Mouse (Mus musculus) forebrain, embryonic 14.5 days (tissue): ENCODE data around the gene Slc35c2. TPM values are rescaled to one million over a fixed set of nuclear protein-coding genes. Genes with fewer than 3 reads are reported as not detected.

ENCODE experiments used
- ATAC-seq: fragments of 200-750 bp; cut with Nextera tagmentation; 2 replicates; pipeline ENCODE4 v1.8.0; 2017; ENCODE audit warnings: mild to moderate bottlenecking, moderate library complexity
- DNase-seq: peaks from one replicate; pipeline ENCODE4 v3.0.0-alpha.2; 2015; ENCODE audit warnings: low spot score
- H3K27ac ChIP-seq: fragments of 300-500 bp; sonication (generic); 2 replicates; pipeline ENCODE4 v1.5.1; 2014; ENCODE audit warnings: low read depth, mild to moderate bottlenecking, control low read depth, low read length, moderate library complexity
- H3K27me3 ChIP-seq: fragments of 300-500 bp; sonication (generic); replicated peaks from 2 replicates; pipeline ENCODE4 v1.6.1; 2014; ENCODE audit warnings: low read length, control low read depth, mixed read lengths; ENCODE audit not compliant: control insufficient read depth, insufficient read depth
- H3K36me3 ChIP-seq: fragments of 300-500 bp; sonication (generic); 2 replicates; pipeline ENCODE4 v1.6.1; 2014; ENCODE audit warnings: low read length, control low read depth; ENCODE audit not compliant: control insufficient read depth, insufficient read depth
- H3K4me1 ChIP-seq: fragments of 300-500 bp; sonication (generic); 2 replicates; pipeline ENCODE4 v1.6.1; 2014; ENCODE audit warnings: antibody characterized with exemption, low read length, control low read depth; ENCODE audit not compliant: control insufficient read depth, insufficient read depth
- H3K4me2 ChIP-seq: fragments of 300-500 bp; sonication (generic); 2 replicates; pipeline ENCODE4 v1.6.1; 2014; ENCODE audit warnings: mild to moderate bottlenecking, control low read depth, low read length
- H3K4me3 ChIP-seq: fragments of 300-500 bp; sonication (generic); 2 replicates; pipeline ENCODE4 v1.5.1; 2014; ENCODE audit warnings: low read depth, low read length, control low read depth
- H3K9ac ChIP-seq: fragments of 300-500 bp; sonication (generic); 2 replicates; pipeline ENCODE4 v1.6.1; 2014; ENCODE audit warnings: mild to moderate bottlenecking, low read length, control low read depth, moderate library complexity
- H3K9me3 ChIP-seq: fragments of 300-500 bp; sonication (generic); replicated peaks from 2 replicates; pipeline ENCODE4 v1.6.1; 2016; ENCODE audit warnings: low read length, control low read depth, mixed read lengths; ENCODE audit not compliant: control insufficient read depth
- WGBS: fragments of 180-500 bp; shearing (Covaris S2); extraction: QIAGEN DNeasy Blood & Tissue Kit; methylation state at CpG from one replicate; pipeline ENCODE4 v1.1.7; 2014; 5-methylcytosine and 5-hydroxymethylcytosine counted together
- polyA plus RNA-seq: library from polyadenylated mRNA; unstranded; fragments of >200 nt; fragmentation: Nextera tagmentation; extraction: Ambion mirVana; gene quantifications from 2 replicates; pipeline ENCODE4 v1.2.1, GENCODE M21; 2014

Slc35c2 gene
- polyA plus RNA-seq, 1 experiment from 2014 or later: 54.7 TPM

DNA sequence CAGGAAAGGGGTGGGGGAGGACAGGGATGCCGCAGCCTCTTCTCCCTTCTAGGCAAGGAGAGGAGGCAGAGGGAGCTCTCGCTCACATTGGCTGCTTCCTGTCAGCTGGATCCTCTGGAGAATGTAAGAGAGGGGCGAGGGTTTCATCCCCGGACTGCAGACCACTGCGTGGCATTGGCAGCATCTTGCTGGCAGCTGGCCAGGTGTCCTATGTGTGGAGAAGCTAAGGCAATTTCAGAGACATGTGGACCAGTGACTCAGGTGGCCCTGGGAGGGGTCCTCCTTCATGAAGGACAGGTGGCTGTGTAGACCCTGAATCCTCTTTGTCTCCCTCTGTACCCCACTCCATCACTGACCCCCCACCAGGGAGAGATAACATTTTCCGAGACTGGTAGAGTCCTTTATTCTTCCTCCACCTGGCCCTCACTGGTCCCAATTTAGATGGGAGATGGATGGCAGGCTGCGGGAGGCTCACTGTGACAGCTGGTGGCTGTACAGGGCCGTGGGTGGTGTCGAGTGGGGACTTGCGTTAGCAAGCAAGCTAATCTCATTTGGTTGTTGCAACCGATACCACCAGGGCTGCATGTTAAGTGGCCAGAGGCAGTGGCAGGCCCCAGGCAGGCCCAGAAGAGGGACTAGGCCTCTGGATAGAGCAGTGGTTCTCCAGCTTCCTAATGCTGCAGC is 30.4 kb downstream of the Slc35c2 start:
- ATAC-seq (no peak), DNase-seq (no peak)
- Histone ChIP-seq H3K27ac (no peak overlapping the region), H3K4me2 (no peak overlapping the region), H3K4me1 (peaks cover 6% of the 10 kb centered on the region; the same call in 1 of the 2 replicates), H3K4me3 (no peak overlapping the region), H3K9ac (peak overlapping the region; percentile 25; the same call in 1 of the 2 replicates), H3K9me3 (no peaks in the 10 kb centered on the region), H3K36me3 (no peaks in the 10 kb centered on the region), H3K27me3 (peaks cover 10% of the 10 kb centered on the region)
- WGBS: 40% methylated on average over 11 of the region's 11 CpGs

DNA sequence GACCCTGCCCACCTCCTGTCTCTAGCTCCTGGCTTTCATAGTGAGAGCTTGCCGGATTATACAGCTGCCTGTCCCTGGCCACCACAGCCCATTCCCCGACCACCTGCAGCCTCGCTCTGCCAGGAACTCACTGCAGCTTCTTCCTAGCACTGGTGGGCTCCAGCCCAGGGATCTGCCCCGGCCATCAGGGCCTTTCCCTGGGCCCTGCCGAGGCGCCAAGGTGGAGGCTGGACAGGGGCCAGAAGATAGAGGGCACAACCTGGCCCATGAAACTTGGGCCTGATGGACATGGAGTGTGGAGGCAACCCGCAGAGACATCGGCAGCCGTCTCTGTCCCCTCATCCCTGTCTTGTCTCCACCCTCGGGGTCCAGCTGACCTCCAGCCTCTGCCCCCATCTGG is 31.5 kb downstream of the Slc35c2 start:
- H3K27ac ChIP-seq: no peak overlapping the region
- H3K27me3 ChIP-seq: peaks cover 15% of the 10 kb centered on the region
- no peak for ATAC-seq
- H3K9ac ChIP-seq: no peak overlapping the region
- no peaks in the 10 kb centered on the region for H3K36me3 ChIP-seq
- H3K9me3 ChIP-seq: no peaks in the 10 kb centered on the region
- WGBS: 64% methylated on average over 10 of the region's 10 CpGs
- H3K4me2 ChIP-seq: no peak overlapping the region
- peaks cover 6% of the 10 kb centered on the region; the same call in 1 of the 2 replicates for H3K4me1 ChIP-seq
- no peak for DNase-seq
- H3K4me3 ChIP-seq: no peak overlapping the region

GRCm38 (mm10) chr2:165253867-165254266 is 33.8 kb downstream of the Slc35c2 start:
- 0 out of 2 replicates have a peak overlapping the region, but pooled peaks have one; percentile 8 for H3K9ac ChIP-seq
- H3K9me3 ChIP-seq: no peaks in the 10 kb centered on the region
- peaks cover 20% of the 10 kb centered on the region for H3K27me3 ChIP-seq
- ATAC-seq (peak; percentile 40; the same call in 1 of the 2 replicates), DNase-seq (no peak)
- no peak overlapping the region for H3K4me3 ChIP-seq
- H3K27ac ChIP-seq: no peak overlapping the region
- no peaks in the 10 kb centered on the region for H3K36me3 ChIP-seq
- H3K4me2 ChIP-seq: no peak overlapping the region
- peaks cover 6% of the 10 kb centered on the region; the same call in 1 of the 2 replicates for H3K4me1 ChIP-seq
- 2% methylated on average over 10 of the region's 10 CpGs for WGBS

- DNase-seq (no peak), ATAC-seq (no peak)
- WGBS: 72% methylated on average over 8 of the region's 8 CpGs
- H3K9me3 ChIP-seq: no peaks in the 10 kb centered on the region
- H3K9ac ChIP-seq: no peak overlapping the region
- H3K27me3 ChIP-seq: peaks cover 24% of the 10 kb centered on the region
- no peak overlapping the region for H3K4me3 ChIP-seq
- no peak overlapping the region for H3K4me2 ChIP-seq
- no peak overlapping the region for H3K27ac ChIP-seq
- peaks cover 6% of the 10 kb centered on the region; the same call in 1 of the 2 replicates for H3K4me1 ChIP-seq
- no peaks in the 10 kb centered on the region for H3K36me3 ChIP-seq
Measured at GRCm38 (mm10) chr2:165253269-165253668, 34.4 kb downstream of the Slc35c2 start.

GRCm38 (mm10) chr2:165252801-165253200 is 34.9 kb downstream of the Slc35c2 start:
- Histone ChIP-seq H3K36me3 (no peaks in the 10 kb centered on the region), H3K27me3 (peaks cover 27% of the 10 kb centered on the region), H3K9me3 (no peaks in the 10 kb centered on the region), H3K27ac (no peak overlapping the region), H3K4me2 (no peak overlapping the region), H3K9ac (no peak overlapping the region), H3K4me1 (peaks cover 6% of the 10 kb centered on the region; the same call in 1 of the 2 replicates), H3K4me3 (no peak overlapping the region)
- DNase-seq: no peak
- no peak for ATAC-seq
- WGBS: 48% methylated on average over 9 of the region's 9 CpGs

DNA sequence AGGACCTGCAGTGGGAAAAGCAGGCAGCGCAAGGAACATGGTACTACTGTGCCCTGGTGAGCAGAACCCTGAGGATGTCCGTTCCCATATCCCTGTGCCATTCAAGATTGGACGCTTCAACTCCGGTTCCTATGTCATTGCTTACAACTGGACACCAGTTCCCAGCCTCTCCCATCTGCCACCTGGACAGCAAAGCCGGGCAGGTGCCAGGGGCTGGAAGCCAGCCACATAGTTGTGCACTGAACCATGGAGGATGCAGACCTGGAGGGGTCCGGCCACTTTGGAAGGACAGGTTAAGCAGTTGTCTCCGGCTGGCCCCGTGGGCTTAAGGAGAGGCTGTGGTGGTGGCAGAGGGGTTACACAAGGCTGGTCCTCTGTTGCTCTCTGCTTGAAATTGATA is 35.3 kb downstream of the Slc35c2 start:
- peaks cover 6% of the 10 kb centered on the region; the same call in 1 of the 2 replicates for H3K4me1 ChIP-seq
- no peak overlapping the region for H3K4me3 ChIP-seq
- H3K9me3 ChIP-seq: no peaks in the 10 kb centered on the region
- no peak overlapping the region for H3K9ac ChIP-seq
- no peaks in the 10 kb centered on the region for H3K36me3 ChIP-seq
- no peak overlapping the region for H3K4me2 ChIP-seq
- peaks cover 30% of the 10 kb centered on the region for H3K27me3 ChIP-seq
- WGBS: 71% methylated on average over 8 of the region's 8 CpGs
- DNase-seq: no peak
- H3K27ac ChIP-seq: no peak overlapping the region
- ATAC-seq: no peak

GRCm38 (mm10) chr2:165250903-165251302 is 36.8 kb downstream of the Slc35c2 start:
- WGBS: 62% methylated on average over 1 of the region's 1 CpGs
- Histone ChIP-seq H3K27me3 (peaks cover 37% of the 10 kb centered on the region), H3K36me3 (no peaks in the 10 kb centered on the region)

DNA sequence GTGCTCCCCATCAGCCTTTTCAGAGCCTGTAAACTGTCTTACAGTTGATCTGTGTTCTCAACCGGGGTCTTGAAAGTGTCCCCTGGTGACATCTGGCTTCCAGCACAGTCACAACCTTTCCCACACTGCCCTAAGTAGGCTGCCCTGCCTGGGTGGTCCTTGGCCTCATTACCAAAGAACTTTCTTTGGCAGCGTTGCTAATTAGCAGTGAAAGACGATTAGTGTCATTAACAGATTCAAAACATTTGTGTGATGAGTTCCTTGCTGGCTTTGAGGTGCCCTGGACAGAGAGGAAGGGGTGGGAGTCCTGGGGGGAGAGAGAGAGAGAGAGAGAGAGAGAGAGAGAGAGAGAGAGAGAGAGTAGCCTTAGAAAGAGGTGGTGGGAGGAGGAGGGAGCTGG is 38.7 kb downstream of the Slc35c2 start:
- no peak overlapping the region for H3K9ac ChIP-seq
- DNase-seq (peak; percentile 55), ATAC-seq (0 out of 2 replicates have a peak, but pooled peaks have one; percentile 32)
- H3K36me3 ChIP-seq: no peaks in the 10 kb centered on the region
- no peaks in the 10 kb centered on the region for H3K9me3 ChIP-seq
- H3K27me3 ChIP-seq: peaks cover 37% of the 10 kb centered on the region
- no peak overlapping the region for H3K4me3 ChIP-seq
- WGBS: 2% methylated on average over 3 of the region's 3 CpGs
- H3K4me2 ChIP-seq: no peak overlapping the region
- H3K4me1 ChIP-seq: peaks cover 4% of the 10 kb centered on the region; the same call in 1 of the 2 replicates
- H3K27ac ChIP-seq: no peak overlapping the region

More at GRCm38 (mm10) chr2:165250903-165251302, 36.8 kb downstream of the Slc35c2 start:
- Histone ChIP-seq H3K9me3 (no peaks in the 10 kb centered on the region), H3K4me3 (no peak overlapping the region), H3K4me1 (peaks cover 6% of the 10 kb centered on the region; the same call in 1 of the 2 replicates), H3K4me2 (no peak overlapping the region), H3K9ac (no peak overlapping the region), H3K27ac (no peak overlapping the region)
- no peak for DNase-seq
- ATAC-seq: no peak

GRCm38 (mm10) chr2:165246349-165246748 is 41.3 kb downstream of the Slc35c2 start:
- Histone ChIP-seq H3K27me3 (peaks cover 38% of the 10 kb centered on the region), H3K4me3 (no peak overlapping the region), H3K9ac (no peak overlapping the region), H3K4me1 (peaks cover 13% of the 10 kb centered on the region; the same call in 1 of the 2 replicates), H3K27ac (no peak overlapping the region), H3K4me2 (no peak overlapping the region), H3K36me3 (no peaks in the 10 kb centered on the region), H3K9me3 (no peaks in the 10 kb centered on the region)
- ATAC-seq: no peak
- WGBS: 8% methylated on average over 11 of the region's 11 CpGs
- no peak for DNase-seq
